Mouse (Mus musculus): ENCODE results near the gene Acot4.
"Not testable (repeated sequence)": the region's sequence is repeated elsewhere in the genome, so short reads cannot be mapped to it uniquely, and the experiment has no call there.

Acot4 gene

GRCm38 (mm10) chr12:84071696-84072095 is 33.5 kb downstream of the Acot4 start:
- no peak for DNase-seq (ENCODE audit: extremely low spot score, low spot score)

- DNase-seq (ENCODE audit: extremely low spot score, low spot score): no peak
Observed at GRCm38 (mm10) chr12:84077371-84077990, 39.3 kb downstream of the Acot4 start.

- no peak for DNase-seq (ENCODE audit: extremely low spot score, low spot score)
Observed at GRCm38 (mm10) chr12:84083842-84084241, 45.7 kb downstream of the Acot4 start.

GRCm38 (mm10) chr12:84084581-84084980 is 46.4 kb downstream of the Acot4 start:
- DNase-seq (ENCODE audit: extremely low spot score, low spot score): no peak

- DNase-seq (ENCODE audit: extremely low spot score, low spot score): not testable (repeated sequence)
Observed at GRCm38 (mm10) chr12:84094666-84095065, 56.5 kb downstream of the Acot4 start.
